ENCODE assay signal across 19 mouse cellular contexts in the genomic region with DNA sequence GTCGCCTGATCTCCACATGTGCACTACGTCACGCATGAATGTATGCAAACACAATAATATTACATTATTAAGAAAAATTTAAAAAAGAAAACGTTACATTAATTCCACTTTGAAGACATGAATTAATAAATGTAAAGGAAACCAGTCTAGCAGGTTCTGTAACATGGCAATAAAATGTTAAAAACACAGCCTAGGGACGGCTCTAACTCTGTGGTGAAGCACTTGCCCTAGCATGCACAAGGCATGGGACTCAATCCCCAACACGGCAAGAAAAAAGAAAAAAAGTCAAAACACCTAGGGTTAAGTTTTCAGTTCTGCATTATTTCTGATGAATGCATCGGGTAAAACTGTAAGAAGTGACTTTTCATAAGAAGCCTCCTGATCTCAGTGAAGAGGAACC.
"Had no signal": no experiment of that assay in that cellular context is flagged by ENCODE, and none has a peak within 500 bp of the region (broad histone marks: within the 10 kb centered on the region; RNA-seq: fewer than 3 reads in every experiment).

No protein-coding gene starts in this region.

- H3K4me2 ChIP-seq: limb, embryonic 12.5 days; liver, embryonic 11.5 days; liver, embryonic 15.5 days; neural tube, embryonic 12.5 days had no signal

- H3K9ac ChIP-seq: limb, embryonic 12.5 days; liver, embryonic 15.5 days; neural tube, embryonic 12.5 days had no signal

- H3K27me3 ChIP-seq: limb, embryonic 12.5 days; liver, embryonic 15.5 days; neural tube, embryonic 12.5 days had no signal

- H3K4me1 ChIP-seq: neural tube, embryonic 12.5 days had no signal

- DNase-seq: kidney, adult 8-10 months; kidney, postnatal 36 days; layer of hippocampus, adult 9-11 months; layer of hippocampus, postnatal 36 days; lung, adult 2 months; lung, postnatal 10 days; lung, postnatal 4 days; midbrain, embryonic 14.5 days; right cerebral cortex, postnatal 4 days; spleen, adult 18-20 months; thymus, adult 2 months; thymus, postnatal 25 days had no signal

- ATAC-seq: intestine, embryonic 16.5 days had no signal

- H3K9me3 ChIP-seq: limb, embryonic 12.5 days; liver, embryonic 15.5 days; midbrain, embryonic 10.5 days; neural tube, embryonic 12.5 days had no signal

- H3K4me3 ChIP-seq: limb, embryonic 12.5 days; liver, embryonic 15.5 days; midbrain, embryonic 10.5 days; neural tube, embryonic 12.5 days had no signal

- H3K36me3 ChIP-seq: limb, embryonic 12.5 days; liver, embryonic 15.5 days; midbrain, embryonic 10.5 days; neural tube, embryonic 12.5 days had no signal

- H3K27ac ChIP-seq: kidney, postnatal 0 days; limb, embryonic 12.5 days; liver, embryonic 15.5 days; midbrain, embryonic 10.5 days; neural tube, embryonic 12.5 days had no signal
